Mouse (Mus musculus) heart, adult 2 months (tissue): ENCODE measurements around the gene Gdf7. TPM values are rescaled to one million over a fixed set of nuclear protein-coding genes. Genes with fewer than 3 reads are reported as not detected.

Source experiments
- DNase-seq, 2 experiments: peaks; one replicate each; pipeline ENCODE4 v3.0.0; 2021
- H3K27ac ChIP-seq: fragments of 200-600 bp; 2 replicates; pipeline ENCODE4 v1.8.1; 2022
- H3K27me3 ChIP-seq: fragments of 200-500 bp; 2 replicates; pipeline ENCODE4 v1.6.1; 2012; ENCODE audit warnings: mild to moderate bottlenecking, low read length, inconsistent platforms, mixed read lengths; ENCODE audit not compliant: control insufficient read depth, insufficient read depth
- H3K36me3 ChIP-seq: fragments of 200-500 bp; 2 replicates; pipeline ENCODE4 v1.6.1; 2012; ENCODE audit warnings: low read length, inconsistent platforms; ENCODE audit not compliant: control insufficient read depth, insufficient read depth
- H3K4me1 ChIP-seq: fragments of 200-500 bp; 2 replicates; pipeline ENCODE4 v1.6.1; 2011; ENCODE audit warnings: low read length; ENCODE audit not compliant: control insufficient read depth, insufficient read depth
- H3K4me3 ChIP-seq: fragments of 200-600 bp; 2 replicates; pipeline ENCODE4 v1.8.1; 2022
- H3K79me2 ChIP-seq: fragments of 200-500 bp; replicated peaks from 2 replicates; pipeline ENCODE4 v1.6.1; 2012; ENCODE audit warnings: mild to moderate bottlenecking, inconsistent platforms, low read length, moderate library complexity, mixed read lengths; ENCODE audit not compliant: control insufficient read depth, insufficient read depth
- H3K9ac ChIP-seq: fragments of 200-500 bp; 2 replicates; pipeline ENCODE4 v1.6.1; 2012; ENCODE audit warnings: low read depth, mild to moderate bottlenecking, control low read depth, inconsistent platforms, low read length, mixed read lengths
- CTCF ChIP-seq: fragments of 200-600 bp; IDR thresholded peaks from 2 replicates; pipeline ENCODE4 v1.8.1; 2022; ENCODE audit warnings: antibody characterized with exemption, mild to moderate bottlenecking, moderate library complexity
- EP300 ChIP-seq: fragments of 200-500 bp; IDR thresholded peaks from 2 replicates; pipeline ENCODE4 v1.6.1; 2011; ENCODE audit warnings: low read depth, low read length, control low read depth; ENCODE audit not compliant: insufficient read depth
- POLR2A ChIP-seq: fragments of 200-500 bp; IDR thresholded peaks from 2 replicates; pipeline ENCODE4 v1.6.1; 2011; ENCODE audit warnings: mild to moderate bottlenecking, low read depth, low read length, control low read depth; ENCODE audit not compliant: insufficient read depth
- WGBS: fragments of 180-500 bp; shearing (Covaris S2); methylation state at CpG from one replicate; pipeline ENCODE4 v1.1.7; 2018; 5-methylcytosine and 5-hydroxymethylcytosine counted together
- intact Hi-C: fragments of 180-260 bp; cut with DNase I; formaldehyde crosslinking; loops from one replicate; pipeline ENCODE4 v1.15.1; 2025
- polyA plus RNA-seq: library from polyadenylated mRNA; depleted of rRNA; stranded (reverse); fragments of >200 nt; gene quantifications from 2 replicates; pipeline ENCODE4 v1.2.3, GENCODE M21; 2012
- total RNA-seq, 2 experiments: library from RNA; stranded (reverse); gene quantifications; 2 replicates each; pipeline ENCODE4 v1.2.3; 2021

Gene Gdf7
- total and polyA plus RNA-seq, 3 experiments = 0.41 to 0.96 (median 0.84) TPM

DNA sequence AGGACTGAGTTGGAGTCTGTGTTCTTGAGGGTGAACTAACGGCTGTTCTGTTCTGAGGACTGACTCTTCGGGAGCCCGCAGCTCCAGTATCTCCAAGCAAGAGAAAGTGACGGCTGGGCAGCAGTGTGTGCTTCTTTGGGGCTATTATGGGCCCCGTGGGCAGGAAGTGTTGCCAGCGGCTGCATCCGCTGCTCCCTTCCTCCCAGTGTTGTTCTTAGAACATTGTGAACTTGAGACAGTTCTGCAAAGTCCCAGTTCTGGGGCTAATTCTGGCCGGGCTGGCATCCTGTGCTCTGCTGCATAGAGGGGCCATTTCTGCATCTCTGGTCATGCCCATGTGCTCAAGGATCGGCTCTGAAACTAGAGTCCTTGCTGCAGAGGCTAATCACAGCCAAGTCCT is 43.1 kb upstream of the Gdf7 start:
- H3K27ac ChIP-seq = peak overlapping the region; percentile 80
- peak overlapping the region; percentile 39 for H3K9ac ChIP-seq
- H3K4me1 ChIP-seq = peaks cover 39% of the 10 kb centered on the region
- H3K4me3 ChIP-seq = no peak overlapping the region
- H3K27me3 ChIP-seq = no peaks in the 10 kb centered on the region
- DNase-seq = peak; percentile 70 to 79
- intact Hi-C loops = no loop called here
- no peaks in the 10 kb centered on the region; the same call in 1 of the 2 replicates for H3K36me3 ChIP-seq
- 12% methylated on average over 9 of the region's 9 CpGs for WGBS
- TF ChIP-seq CTCF (no peak), EP300 (peak; percentile 96), POLR2A (peak; percentile 63)
- no peaks in the 10 kb centered on the region for H3K79me2 ChIP-seq

DNA sequence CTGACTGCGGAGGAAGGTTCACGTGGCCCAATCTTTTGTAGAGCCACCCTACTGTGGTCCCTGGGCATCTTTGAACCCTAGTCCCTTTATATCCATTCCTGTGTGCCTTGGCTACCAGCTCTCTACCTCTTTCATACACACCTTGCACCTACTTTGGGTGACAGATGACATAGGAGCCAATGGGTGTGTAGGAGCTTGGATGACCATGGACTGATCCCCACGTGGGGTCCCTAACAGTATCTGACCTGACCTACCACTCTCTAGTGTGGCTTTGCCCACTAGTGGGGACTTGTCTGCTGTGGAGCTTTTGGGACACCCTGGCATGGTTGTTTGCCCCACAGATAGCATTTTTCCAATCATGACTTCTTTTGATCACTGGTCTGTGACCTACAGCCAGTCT is 41.6 kb upstream of the Gdf7 start:
- Histone ChIP-seq H3K27ac (no peak overlapping the region), H3K9ac (no peak overlapping the region), H3K4me1 (peaks cover 29% of the 10 kb centered on the region), H3K79me2 (no peaks in the 10 kb centered on the region), H3K36me3 (no peaks in the 10 kb centered on the region; the same call in 1 of the 2 replicates), H3K27me3 (no peaks in the 10 kb centered on the region), H3K4me3 (no peak overlapping the region)
- TF ChIP-seq CTCF (no peak), POLR2A (no peak), EP300 (no peak)
- DNase-seq = no peak
- intact Hi-C loops = no loop called here
- 95% methylated on average over 3 of the region's 3 CpGs for whole genome bisulfite sequencing

GRCm38 (mm10) chr12:8341008-8341407 is 39.3 kb upstream of the Gdf7 start:
- Histone ChIP-seq H3K79me2 (no peaks in the 10 kb centered on the region), H3K9ac (no peak overlapping the region), H3K36me3 (no peaks in the 10 kb centered on the region; the same call in 1 of the 2 replicates), H3K4me1 (peaks cover 17% of the 10 kb centered on the region), H3K27me3 (no peaks in the 10 kb centered on the region), H3K27ac (no peak overlapping the region), H3K4me3 (no peak overlapping the region)
- WGBS = 76% methylated on average over 6 of the region's 6 CpGs
- TF ChIP-seq EP300 (no peak), POLR2A (no peak), CTCF (no peak)
- no peak for DNase-seq
- intact Hi-C loops = no loop called here

DNA sequence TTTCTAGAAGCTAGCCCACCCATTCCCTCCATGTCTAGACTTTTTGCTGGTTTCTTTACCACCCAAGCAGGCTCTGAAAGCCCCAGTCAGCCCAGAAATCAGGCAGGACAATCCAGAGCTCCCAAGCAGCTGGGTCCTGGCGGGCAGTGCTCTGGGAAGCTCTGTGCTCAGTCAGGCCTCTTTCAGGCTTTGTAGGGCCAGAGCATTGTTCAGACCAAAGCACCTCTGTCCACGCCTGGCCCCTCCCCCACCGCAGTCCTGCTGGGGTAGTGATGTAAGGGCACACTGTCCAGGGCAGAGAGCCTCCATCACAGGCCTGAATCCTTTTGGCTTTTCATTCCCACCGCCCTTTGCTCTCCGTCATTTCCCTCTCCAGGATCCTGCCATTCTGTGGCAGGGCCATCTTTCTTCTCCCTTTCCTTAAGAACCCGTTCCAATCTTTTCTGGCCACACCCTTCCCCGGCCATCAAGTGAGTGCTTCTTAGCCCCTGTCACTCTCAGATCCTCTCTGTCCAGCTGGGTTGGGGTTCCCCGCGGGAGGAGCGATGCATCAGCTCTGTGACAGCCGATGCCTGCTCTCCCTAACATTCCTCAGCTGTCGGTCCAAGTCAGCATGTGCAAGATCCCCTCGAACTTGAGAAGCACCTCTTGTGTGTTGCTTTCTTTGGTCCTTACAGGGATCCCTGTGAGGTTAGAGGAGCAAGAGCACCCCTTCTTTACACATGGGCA is 38.0 kb upstream of the Gdf7 start:
- no peak for DNase-seq
- H3K27me3 ChIP-seq = no peaks in the 10 kb centered on the region
- WGBS = 60% methylated on average over 13 of the region's 13 CpGs
- no peak for TF ChIP-seq CTCF
- no peak for TF ChIP-seq POLR2A
- TF ChIP-seq EP300 = no peak
- no peak overlapping the region for H3K4me3 ChIP-seq
- no peak overlapping the region for H3K27ac ChIP-seq
- no peaks in the 10 kb centered on the region for H3K36me3 ChIP-seq
- intact Hi-C loops = no loop called here
- peaks cover 10% of the 10 kb centered on the region for H3K4me1 ChIP-seq
- no peak overlapping the region for H3K9ac ChIP-seq
- H3K79me2 ChIP-seq = no peaks in the 10 kb centered on the region

GRCm38 (mm10) chr12:8338918-8339317 is 37.2 kb upstream of the Gdf7 start:
- Histone ChIP-seq H3K79me2 (no peaks in the 10 kb centered on the region), H3K9ac (no peak overlapping the region), H3K36me3 (peaks cover 2% of the 10 kb centered on the region; the same call in 1 of the 2 replicates), H3K27me3 (no peaks in the 10 kb centered on the region), H3K27ac (no peak overlapping the region; the same call in 1 of the 2 replicates), H3K4me1 (peaks cover 9% of the 10 kb centered on the region), H3K4me3 (no peak overlapping the region)
- 90% methylated on average over 8 of the region's 8 CpGs for WGBS
- intact Hi-C loops = no loop called here
- DNase-seq = no peak
- TF ChIP-seq POLR2A (no peak), EP300 (no peak), CTCF (no peak)

GRCm38 (mm10) chr12:8338491-8338890 is 36.7 kb upstream of the Gdf7 start:
- intact Hi-C loops = no loop called here
- Histone ChIP-seq H3K79me2 (no peaks in the 10 kb centered on the region), H3K9ac (no peak overlapping the region), H3K4me3 (no peak overlapping the region), H3K27me3 (no peaks in the 10 kb centered on the region), H3K27ac (peak overlapping the region; percentile 65), H3K4me1 (peaks cover 13% of the 10 kb centered on the region), H3K36me3 (peaks cover 2% of the 10 kb centered on the region; the same call in 1 of the 2 replicates)
- WGBS = 57% methylated on average over 4 of the region's 4 CpGs
- TF ChIP-seq CTCF (no peak), POLR2A (no peak), EP300 (no peak)
- DNase-seq = no peak
